Mouse (Mus musculus) spleen, adult 2 months (tissue): ENCODE data around the gene Canx. TPM values are rescaled to one million over a fixed set of nuclear protein-coding genes. Genes with fewer than 3 reads are reported as not detected.
"Not testable (repeated sequence)": the region's sequence is repeated elsewhere in the genome, so short reads cannot be mapped to it uniquely, and the experiment has no call there.

Experiments
- DNase-seq, 2 experiments: peaks; one replicate each; pipeline versions ENCODE4 v3.0.0 to v3.0.0-alpha.2; 2012 to 2021; ENCODE audit warnings: low spot score in 2 of 2, low read depth in 1 of 2
- H3K27ac ChIP-seq: fragments of 200-500 bp; 2 replicates; pipeline ENCODE4 v1.5.1; 2012; ENCODE audit warnings: low read length, inconsistent platforms; ENCODE audit not compliant: insufficient read depth
- H3K27me3 ChIP-seq: fragments of 200-500 bp; 2 replicates; pipeline ENCODE4 v1.6.1; 2012; ENCODE audit warnings: mild to moderate bottlenecking, moderate library complexity, low read length, inconsistent platforms; ENCODE audit not compliant: control insufficient read depth, insufficient read depth
- H3K36me3 ChIP-seq: fragments of 200-500 bp; 2 replicates; pipeline ENCODE4 v1.6.1; 2012; ENCODE audit warnings: mild to moderate bottlenecking, low read length, inconsistent platforms; ENCODE audit not compliant: control insufficient read depth, insufficient read depth
- H3K4me1 ChIP-seq: fragments of 200-500 bp; 2 replicates; pipeline ENCODE4 v1.6.1; 2011; ENCODE audit warnings: inconsistent platforms; ENCODE audit not compliant: control insufficient read depth, insufficient read depth, insufficient read length
- H3K4me3 ChIP-seq: fragments of 200-500 bp; 2 replicates; pipeline ENCODE4 v1.5.1; 2011; ENCODE audit warnings: mild to moderate bottlenecking, inconsistent platforms; ENCODE audit not compliant: insufficient read depth, insufficient read length; ENCODE audit errors: extremely low read depth
- CTCF ChIP-seq: fragments of 200-500 bp; IDR thresholded peaks from 2 replicates; pipeline ENCODE4 v1.5.1; 2011; ENCODE audit warnings: mild to moderate bottlenecking, inconsistent platforms; ENCODE audit not compliant: insufficient read depth, insufficient read length, insufficient replicate concordance; ENCODE audit errors: extremely low read depth
- POLR2A ChIP-seq: fragments of 200-500 bp; IDR thresholded peaks from 2 replicates; pipeline ENCODE4 v1.6.1; 2011; ENCODE audit warnings: low read depth, low read length, inconsistent platforms
- WGBS: fragments of 180-500 bp; shearing (Covaris S2); methylation state at CpG from one replicate; pipeline ENCODE4 v1.1.7; 2018; 5-methylcytosine and 5-hydroxymethylcytosine counted together
- polyA plus RNA-seq: library from polyadenylated mRNA; depleted of rRNA; stranded (reverse); fragments of >200 nt; gene quantifications from 2 replicates; pipeline ENCODE4 v1.2.3, GENCODE M21; 2012

Canx gene
- polyA plus RNA-seq, 1 experiment = 23.5 TPM

DNA sequence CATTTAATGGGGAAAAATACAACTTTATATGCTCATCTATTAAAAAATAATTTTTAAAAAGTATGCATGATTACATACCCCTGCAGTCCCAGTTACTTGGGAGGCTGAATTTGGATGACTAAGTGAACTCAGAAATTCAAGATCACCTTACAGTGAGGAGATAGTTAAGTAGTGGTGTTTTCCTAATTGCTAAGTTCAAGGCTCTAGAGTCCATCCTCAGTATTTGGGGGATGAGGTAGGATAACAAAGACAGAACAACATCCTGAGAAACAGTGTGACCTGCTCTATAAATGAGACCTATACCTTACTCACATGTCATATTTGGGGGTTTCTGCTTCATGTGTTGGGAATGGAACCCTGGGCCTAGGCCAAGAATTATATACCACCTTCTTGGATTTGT, 3.1 kb downstream of the Canx start:
- DNase-seq = no peak
- H3K4me3 ChIP-seq = no peak overlapping the region
- H3K27ac ChIP-seq = no peak overlapping the region
- TF ChIP-seq CTCF = no peak
- no peak for TF ChIP-seq POLR2A
- H3K27me3 ChIP-seq = no peaks in the 10 kb centered on the region
- no peaks in the 10 kb centered on the region for H3K36me3 ChIP-seq
- peaks cover 9% of the 10 kb centered on the region for H3K4me1 ChIP-seq

DNA sequence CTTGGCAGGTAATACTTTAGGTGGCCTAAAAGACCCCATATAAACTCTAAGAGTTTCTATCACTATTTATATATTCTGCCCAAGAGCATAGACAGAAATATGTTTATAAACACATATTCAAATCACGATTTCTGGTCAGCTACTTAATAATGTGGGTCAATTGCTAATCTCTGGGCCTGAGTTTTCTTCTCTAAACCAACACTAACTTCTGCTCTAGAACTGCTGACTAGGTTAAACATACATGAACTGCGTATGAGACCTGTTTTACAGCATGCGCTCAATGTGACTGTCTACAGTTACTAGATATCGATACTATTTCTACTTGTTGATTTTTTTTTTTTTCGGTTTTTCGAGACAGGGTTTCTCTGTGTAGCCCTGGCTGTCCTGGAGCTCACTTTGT, 4.2 kb downstream of the Canx start:
- no peak for TF ChIP-seq POLR2A
- no peak for TF ChIP-seq CTCF
- no peak overlapping the region for H3K4me3 ChIP-seq
- H3K27ac ChIP-seq = no peak overlapping the region
- no peak for DNase-seq
- H3K36me3 ChIP-seq = no peaks in the 10 kb centered on the region
- 89% methylated on average over 6 of the region's 6 CpGs for WGBS
- H3K27me3 ChIP-seq = no peaks in the 10 kb centered on the region
- peaks cover 8% of the 10 kb centered on the region for H3K4me1 ChIP-seq

DNA sequence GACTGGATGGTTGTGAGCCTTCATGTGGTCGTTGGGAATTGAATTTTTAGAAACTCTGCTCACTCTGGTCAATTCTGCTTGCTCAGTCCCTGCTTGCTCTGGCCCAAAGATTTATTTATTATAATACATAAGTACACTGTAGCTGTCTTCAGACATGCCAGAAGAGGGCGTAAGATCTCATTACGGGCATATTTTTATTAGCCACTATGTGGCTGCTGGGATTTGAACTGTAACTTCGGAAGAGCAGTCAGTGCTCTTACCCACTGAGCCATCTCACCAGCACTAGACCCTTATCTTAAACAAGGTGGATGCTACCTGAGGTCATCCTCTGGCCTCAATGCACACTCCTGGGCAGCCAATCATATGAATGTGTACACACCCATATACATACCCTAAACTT, 6.1 kb downstream of the Canx start:
- H3K27ac ChIP-seq, DNase-seq, H3K27me3 ChIP-seq, H3K36me3 ChIP-seq, H3K4me1 ChIP-seq, H3K4me3 ChIP-seq: not testable (repeated sequence)
- WGBS = 70% methylated on average over 4 of the region's 4 CpGs

DNA sequence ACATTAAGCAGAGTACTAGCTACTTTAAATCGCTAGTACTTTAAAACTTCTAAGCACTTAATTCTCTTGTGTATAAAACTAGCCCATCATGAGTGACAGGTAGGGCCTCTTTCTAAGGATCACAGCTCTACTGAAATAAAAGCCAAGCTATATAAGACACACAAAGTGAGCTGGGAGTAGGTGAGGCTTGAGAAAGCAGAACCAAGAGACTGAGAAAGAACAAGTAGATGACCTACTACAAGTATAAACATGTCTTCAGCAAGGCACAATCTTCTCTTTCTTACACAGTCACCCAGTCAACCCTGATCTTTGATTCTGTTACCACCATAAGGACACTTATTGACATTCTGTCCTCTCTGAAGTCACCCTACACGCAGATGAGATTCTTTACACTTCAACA, 12.7 kb downstream of the Canx start:
- no peak for TF ChIP-seq POLR2A
- TF ChIP-seq CTCF = no peak
- Histone ChIP-seq H3K27me3 (no peaks in the 10 kb centered on the region), H3K27ac (no peak overlapping the region), H3K4me1 (no peaks in the 10 kb centered on the region), H3K36me3 (peaks cover 17% of the 10 kb centered on the region), H3K4me3 (no peak overlapping the region)
- DNase-seq = no peak
- WGBS = 90% methylated on average over 2 of the region's 2 CpGs

DNA sequence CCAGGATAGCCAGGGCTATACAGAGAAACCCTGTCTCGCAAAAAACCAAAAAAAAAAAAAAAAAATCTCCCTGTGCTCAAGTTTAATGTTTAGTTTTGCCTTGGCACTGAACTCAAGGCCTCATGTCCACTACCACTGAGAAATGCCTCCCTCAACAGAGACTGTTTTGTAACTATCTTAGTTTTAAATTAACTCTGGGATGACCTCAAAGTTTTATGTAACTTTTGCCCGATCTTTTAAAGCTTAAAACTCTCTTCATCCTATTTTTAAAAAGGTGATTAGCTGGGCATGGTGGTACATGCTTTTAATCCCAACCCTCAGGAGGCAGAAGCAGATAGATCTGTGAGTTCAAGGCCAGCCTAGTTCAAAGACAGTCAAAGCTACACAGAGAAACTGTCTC, 22.1 kb downstream of the Canx start:
- Histone ChIP-seq H3K27me3 (no peaks in the 10 kb centered on the region), H3K4me1 (no peaks in the 10 kb centered on the region), H3K36me3 (peaks cover 49% of the 10 kb centered on the region), H3K27ac (no peak overlapping the region), H3K4me3 (no peak overlapping the region)
- TF ChIP-seq CTCF (no peak), POLR2A (no peak)
- DNase-seq = no peak
- WGBS = 87% methylated on average over 2 of the region's 2 CpGs

DNA sequence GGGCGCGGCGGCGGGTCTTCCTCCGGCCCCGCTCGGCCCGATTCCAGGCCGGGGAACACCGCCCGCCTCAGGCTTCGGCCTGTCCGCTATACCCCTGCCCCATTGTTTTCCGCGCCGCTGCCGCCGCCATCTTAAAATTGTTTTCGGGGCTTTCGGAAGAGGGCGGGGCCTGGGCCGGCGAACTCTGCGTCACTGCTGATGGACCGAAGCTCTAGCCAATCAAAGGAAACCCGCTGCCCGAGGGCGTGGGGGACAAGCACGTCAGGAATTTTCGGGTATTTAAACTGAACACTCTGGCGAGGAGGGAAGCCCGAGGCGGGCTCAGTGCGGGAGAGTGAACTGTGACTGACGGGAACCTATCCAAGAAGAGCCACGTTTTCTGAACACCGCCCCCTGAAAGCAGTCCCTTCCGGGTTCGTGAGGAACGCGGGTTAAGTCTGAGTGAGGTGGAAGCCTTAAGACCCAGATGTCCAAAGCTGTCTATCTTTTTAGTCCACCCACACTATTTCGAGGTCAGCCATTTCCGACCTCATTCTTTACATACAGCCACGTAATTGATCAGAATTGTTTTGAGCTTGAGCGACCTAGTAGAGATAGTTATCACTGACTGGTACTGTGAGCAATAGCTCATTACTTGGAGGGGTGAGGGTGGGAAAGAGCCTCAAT, 33.1 kb downstream of the Canx start, which contains the start of gene Maml1:
TSS of gene Maml1 (minus strand) at position 122 of the 666 bp plus-strand sequence.
- Histone ChIP-seq H3K27me3 (no peaks in the 10 kb centered on the region), H3K4me1 (peaks cover 4% of the 10 kb centered on the region; the same call in 1 of the 2 replicates), H3K4me3 (peak within 1 kb of the TSS; percentile 74), H3K27ac (peak within 1 kb of the TSS; percentile 94), H3K36me3 (peaks cover 12% of the 10 kb centered on the region)
- WGBS = under 1% methylated on average over 45 of the region's 45 CpGs
- peak; percentile 94 to 95 for DNase-seq
- TF ChIP-seq POLR2A (peak; percentile 79), CTCF (no peak)

DNA sequence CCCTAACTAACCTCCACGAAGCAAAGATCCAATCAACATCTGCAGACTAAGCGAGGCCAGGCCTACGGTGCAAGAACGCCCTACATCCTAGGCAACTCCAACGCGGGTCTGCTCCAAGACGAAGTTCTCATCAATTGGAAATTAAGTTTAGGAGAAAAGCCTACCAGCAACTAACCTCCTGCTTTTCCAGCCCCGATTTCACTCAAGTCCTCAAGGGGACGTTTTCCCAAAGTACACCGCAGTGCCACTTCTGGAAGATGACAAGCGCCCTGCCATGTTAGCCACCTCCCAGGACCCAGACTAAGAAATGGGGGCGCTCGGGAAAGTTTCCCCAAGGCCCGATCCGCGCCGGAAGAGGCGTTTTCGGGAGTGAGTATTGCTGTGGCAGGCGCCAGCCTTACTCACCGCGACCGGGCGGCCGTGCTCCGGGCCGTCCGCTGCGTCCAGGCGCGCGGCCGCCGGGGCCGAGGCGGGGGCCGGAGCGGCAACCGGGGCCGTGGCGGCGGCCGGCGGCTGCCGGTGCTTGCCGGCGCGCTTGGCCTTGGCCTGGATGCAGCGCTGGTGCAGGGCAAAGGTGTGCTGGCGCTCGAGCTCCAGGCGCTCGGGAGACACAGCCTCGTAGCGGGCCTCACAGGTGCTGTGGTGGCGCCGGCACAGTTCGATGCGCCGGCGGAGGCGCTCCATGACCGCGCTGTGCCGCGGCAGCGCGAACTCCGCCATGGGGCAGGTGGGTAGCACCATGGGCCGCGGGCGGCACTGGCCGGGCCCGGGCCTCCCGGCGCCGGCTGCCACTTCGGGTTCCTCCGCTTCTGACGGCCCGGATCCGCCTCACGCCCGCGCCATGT, 33.9 kb downstream of the Canx start:
- Histone ChIP-seq H3K4me3 (peak overlapping the region; percentile 74), H3K36me3 (peaks cover 6% of the 10 kb centered on the region), H3K4me1 (peaks cover 10% of the 10 kb centered on the region), H3K27ac (peak overlapping the region; percentile 94), H3K27me3 (no peaks in the 10 kb centered on the region)
- under 1% methylated on average over 84 of the region's 85 CpGs for WGBS
- DNase-seq = peak in 1 of 2 experiments; percentile 27
- TF ChIP-seq POLR2A (no peak), CTCF (no peak)
